Mouse (Mus musculus): ENCODE data around the gene Usp17la. TPM values are rescaled to one million over a fixed set of nuclear protein-coding genes. Genes with fewer than 3 reads are reported as not detected.

Usp17la gene
- polyA plus RNA-seq, 1 experiment from 2014 or later, result not detected

Other genes with a start within 250 kb of the Usp17la start
- not detected in 2 replicates for gene Olfr656, start 243.1 kb upstream of the Usp17la start, polyA plus RNA-seq (2015; fragmentation: Nextera tagmentation; extraction: Ambion mirVana)
- gene Olfr657, start 232.2 kb upstream of the Usp17la start, polyA plus RNA-seq (2015; fragmentation: Nextera tagmentation; extraction: Ambion mirVana), result not detected in 2 replicates
- 0.12 TPM in 1 of 2 replicates, not detected in the other for gene Olfr658, start 209.7 kb upstream of the Usp17la start, polyA plus RNA-seq (2015; fragmentation: Nextera tagmentation; extraction: Ambion mirVana)
- not detected in 2 replicates for gene Olfr659, start 190.3 kb upstream of the Usp17la start, polyA plus RNA-seq (2015; fragmentation: Nextera tagmentation; extraction: Ambion mirVana)
- not detected in 2 replicates for gene Olfr661, start 170.5 kb upstream of the Usp17la start, polyA plus RNA-seq (2015; fragmentation: Nextera tagmentation; extraction: Ambion mirVana)
- not detected in 2 replicates for gene Usp17le, start 79.5 kb upstream of the Usp17la start, polyA plus RNA-seq (2015; fragmentation: Nextera tagmentation; extraction: Ambion mirVana)
- not detected in 2 replicates for gene Usp17lb, start 14.4 kb upstream of the Usp17la start, polyA plus RNA-seq (2015; fragmentation: Nextera tagmentation; extraction: Ambion mirVana)
- not detected in 2 replicates for gene Olfr665, start 21.0 kb downstream of the Usp17la start, polyA plus RNA-seq (2015; fragmentation: Nextera tagmentation; extraction: Ambion mirVana)
- not detected in 2 replicates for gene Olfr666, start 38.9 kb downstream of the Usp17la start, polyA plus RNA-seq (2015; fragmentation: Nextera tagmentation; extraction: Ambion mirVana)
- not detected in 2 replicates for gene Olfr667, start 64.5 kb downstream of the Usp17la start, polyA plus RNA-seq (2015; fragmentation: Nextera tagmentation; extraction: Ambion mirVana)
- not detected in 2 replicates for gene Olfr668, start 71.0 kb downstream of the Usp17la start, polyA plus RNA-seq (2015; fragmentation: Nextera tagmentation; extraction: Ambion mirVana)
- not detected in 2 replicates for gene Olfr669, start 77.2 kb downstream of the Usp17la start, polyA plus RNA-seq (2015; fragmentation: Nextera tagmentation; extraction: Ambion mirVana)
- not detected in 2 replicates for gene Olfr670, start 105.6 kb downstream of the Usp17la start, polyA plus RNA-seq (2015; fragmentation: Nextera tagmentation; extraction: Ambion mirVana)
- gene Olfr671, start 122.1 kb downstream of the Usp17la start, polyA plus RNA-seq (2015; fragmentation: Nextera tagmentation; extraction: Ambion mirVana), result not detected in 2 replicates
- gene Olfr672, start 145.0 kb downstream of the Usp17la start, polyA plus RNA-seq (2015; fragmentation: Nextera tagmentation; extraction: Ambion mirVana), result not detected in 2 replicates
- gene Olfr675, start 171.5 kb downstream of the Usp17la start, polyA plus RNA-seq (2015; fragmentation: Nextera tagmentation; extraction: Ambion mirVana), result not detected in 2 replicates
- gene Olfr676, start 175.7 kb downstream of the Usp17la start, polyA plus RNA-seq (2015; fragmentation: Nextera tagmentation; extraction: Ambion mirVana), result not detected in 2 replicates
- not detected in 2 replicates for gene Olfr677, start 194.4 kb downstream of the Usp17la start, polyA plus RNA-seq (2015; fragmentation: Nextera tagmentation; extraction: Ambion mirVana)
- gene Olfr678, start 207.5 kb downstream of the Usp17la start, polyA plus RNA-seq (2015; fragmentation: Nextera tagmentation; extraction: Ambion mirVana), result not detected in 2 replicates
- gene Olfr679, start 224.2 kb downstream of the Usp17la start, polyA plus RNA-seq (2015; fragmentation: Nextera tagmentation; extraction: Ambion mirVana), result not detected in 2 replicates
- not detected in 2 replicates for gene Olfr680-ps1, start 235.8 kb downstream of the Usp17la start, polyA plus RNA-seq (2015; fragmentation: Nextera tagmentation; extraction: Ambion mirVana)